Comparison of ENCODE assay signal across 16 mouse cellular contexts in genomic region chr5:119062478-119062877, GRCm38 (mm10).
"Had no signal": no experiment of that assay in that cellular context is flagged by ENCODE, and none has a peak within 500 bp of the region (broad histone marks: within the 10 kb centered on the region; RNA-seq: fewer than 3 reads in every experiment).

No protein-coding gene starts in this region.

- H3K9ac ChIP-seq: neural tube, embryonic 12.5 days; neural tube, embryonic 13.5 days; neural tube, embryonic 15.5 days; stomach, embryonic 15.5 days had no signal

- H3K36me3 ChIP-seq: neural tube, embryonic 12.5 days; neural tube, embryonic 13.5 days; neural tube, embryonic 15.5 days; stomach, embryonic 15.5 days had no signal

- H3K4me1 ChIP-seq: neural tube, embryonic 12.5 days; neural tube, embryonic 15.5 days; stomach, embryonic 15.5 days had no signal

- H3K27ac ChIP-seq: neural tube, embryonic 12.5 days; neural tube, embryonic 13.5 days; neural tube, embryonic 15.5 days; stomach, embryonic 15.5 days had no signal

- H3K9me3 ChIP-seq: neural tube, embryonic 12.5 days; neural tube, embryonic 13.5 days; neural tube, embryonic 15.5 days; stomach, embryonic 15.5 days had no signal

- H3K4me3 ChIP-seq: neural tube, embryonic 12.5 days; neural tube, embryonic 13.5 days; neural tube, embryonic 15.5 days; stomach, embryonic 15.5 days had no signal

- H3K27me3 ChIP-seq: neural tube, embryonic 12.5 days; neural tube, embryonic 13.5 days; neural tube, embryonic 15.5 days; stomach, embryonic 15.5 days had no signal

- H3K4me2 ChIP-seq: neural tube, embryonic 12.5 days; neural tube, embryonic 13.5 days; neural tube, embryonic 15.5 days; stomach, embryonic 15.5 days had no signal

- DNase-seq: retina, postnatal 1 day; right cerebral cortex, adult 18-20 months; right cerebral cortex, postnatal 14 days; right cerebral cortex, postnatal 25 days; right cerebral cortex, postnatal 4 days; spleen, adult 18-20 months; thymus, adult 18-20 months; thymus, adult 2 months; thymus, postnatal 14 days; thymus, postnatal 25 days; thymus, postnatal 36 days; thymus, postnatal 4 days had no signal
